Mouse (Mus musculus) hindbrain, embryonic 14.5 days (tissue): ENCODE results near the gene Nexn. TPM values are rescaled to one million over a fixed set of nuclear protein-coding genes. Genes with fewer than 3 reads are reported as not detected.
"Not testable (repeated sequence)": the region's sequence is repeated elsewhere in the genome, so short reads cannot be mapped to it uniquely, and the experiment has no call there.

Experiments
- ATAC-seq: fragments of 200-750 bp; cut with Nextera tagmentation; 2 replicates; pipeline ENCODE4 v1.8.0; 2017; ENCODE audit warnings: moderate number of reproducible peaks, mild to moderate bottlenecking, moderate TSS enrichment, moderate library complexity; ENCODE audit not compliant: low FRiP score
- DNase-seq: peaks from one replicate; pipeline ENCODE4 v3.0.0-alpha.2; 2015; ENCODE audit warnings: low spot score
- H3K27ac ChIP-seq: fragments of 300-500 bp; sonication (generic); 2 replicates; pipeline ENCODE4 v1.5.1; 2014; ENCODE audit warnings: mild to moderate bottlenecking, moderate library complexity
- H3K27me3 ChIP-seq: fragments of 300-500 bp; sonication (generic); 2 replicates; pipeline ENCODE4 v1.6.1; 2014; ENCODE audit warnings: mild to moderate bottlenecking, low read length, mixed read lengths; ENCODE audit not compliant: control insufficient read depth, insufficient read depth
- H3K36me3 ChIP-seq: fragments of 300-500 bp; sonication (generic); replicated peaks from 2 replicates; pipeline ENCODE4 v1.6.1; 2014; ENCODE audit not compliant: control insufficient read depth, insufficient read depth
- H3K4me1 ChIP-seq: fragments of 300-500 bp; sonication (generic); replicated peaks from 2 replicates; pipeline ENCODE4 v1.6.1; 2014; ENCODE audit warnings: antibody characterized with exemption, low read length, mixed read lengths; ENCODE audit not compliant: control insufficient read depth, insufficient read depth
- H3K4me2 ChIP-seq: fragments of 300-500 bp; sonication (generic); replicated peaks from 2 replicates; pipeline ENCODE4 v1.6.1; 2014; ENCODE audit warnings: mild to moderate bottlenecking, moderate library complexity
- H3K4me3 ChIP-seq: fragments of 300-500 bp; sonication (generic); replicated peaks from 2 replicates; pipeline ENCODE4 v1.5.1; 2014; ENCODE audit warnings: mild to moderate bottlenecking, low read length
- H3K9ac ChIP-seq: fragments of 300-500 bp; sonication (generic); 2 replicates; pipeline ENCODE4 v1.6.1; 2014
- H3K9me3 ChIP-seq: fragments of 300-500 bp; sonication (generic); 2 replicates; pipeline ENCODE4 v1.6.1; 2016; ENCODE audit warnings: low read length; ENCODE audit not compliant: control insufficient read depth
- WGBS: fragments of 180-500 bp; shearing (Covaris S2); extraction: QIAGEN DNeasy Blood & Tissue Kit; methylation state at CpG from one replicate; pipeline ENCODE4 v1.1.7; 2014; 5-methylcytosine and 5-hydroxymethylcytosine counted together
- polyA plus RNA-seq: library from polyadenylated mRNA; unstranded; fragments of >200 nt; fragmentation: Nextera tagmentation; extraction: Ambion mirVana; gene quantifications from 2 replicates; pipeline ENCODE4 v1.2.1, GENCODE M21; 2014

Nexn gene
- 0.33 and 1.8 TPM in 2 replicates for polyA plus RNA-seq

DNA sequence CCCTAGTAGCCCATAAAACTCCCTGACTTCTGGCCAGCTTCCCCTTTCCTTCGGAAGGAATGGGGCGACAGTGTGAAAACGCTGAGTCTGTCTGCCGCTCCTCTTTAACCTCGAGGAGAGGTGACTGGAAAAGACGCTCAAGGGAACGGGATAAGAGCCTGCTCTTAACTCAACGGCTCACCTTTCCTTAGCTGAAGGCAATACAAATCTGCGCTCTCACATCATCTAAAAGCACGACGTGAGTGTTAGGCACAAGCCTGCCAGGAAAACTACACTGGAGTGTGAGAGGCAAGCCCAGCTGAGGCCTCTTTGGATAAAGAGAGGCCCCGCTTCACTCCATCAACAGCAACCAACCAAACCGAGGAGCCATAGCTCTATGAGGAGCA is at the start of gene Nexn:
Nexn (minus strand) TSS at position 315 of the 386 bp plus-strand sequence.
- peak within 1 kb of the TSS; percentile 51 for H3K4me3 ChIP-seq
- peak within 1 kb of the TSS; percentile 100 for H3K4me2 ChIP-seq
- DNase-seq = no peak
- no peak within 1 kb of the TSS for H3K27ac ChIP-seq
- H3K27me3 ChIP-seq = peaks cover 29% of the 10 kb centered on the region
- no peaks in the 10 kb centered on the region for H3K36me3 ChIP-seq
- ATAC-seq = no peak; the same call in 1 of the 2 replicates
- H3K4me1 ChIP-seq = peaks cover 7% of the 10 kb centered on the region; the same call in 1 of the 2 replicates
- no peaks in the 10 kb centered on the region for H3K9me3 ChIP-seq
- H3K9ac ChIP-seq = peak within 1 kb of the TSS; percentile 67
- WGBS = 3% methylated on average over 13 of the region's 13 CpGs

GRCm38 (mm10) chr3:152315613-152316012 is 49.5 kb upstream of the Nexn start:
- DNase-seq (peak; percentile 72), ATAC-seq (peak; percentile 69; the same call in 1 of the 2 replicates)
- Histone ChIP-seq H3K27ac (no peak overlapping the region), H3K9me3 (no peaks in the 10 kb centered on the region), H3K9ac (no peak overlapping the region), H3K4me1 (no peaks in the 10 kb centered on the region), H3K36me3 (peaks cover 30% of the 10 kb centered on the region), H3K27me3 (no peaks in the 10 kb centered on the region), H3K4me2 (no peak overlapping the region), H3K4me3 (no peak overlapping the region)
- 12% methylated on average over 7 of the region's 7 CpGs for WGBS

DNA sequence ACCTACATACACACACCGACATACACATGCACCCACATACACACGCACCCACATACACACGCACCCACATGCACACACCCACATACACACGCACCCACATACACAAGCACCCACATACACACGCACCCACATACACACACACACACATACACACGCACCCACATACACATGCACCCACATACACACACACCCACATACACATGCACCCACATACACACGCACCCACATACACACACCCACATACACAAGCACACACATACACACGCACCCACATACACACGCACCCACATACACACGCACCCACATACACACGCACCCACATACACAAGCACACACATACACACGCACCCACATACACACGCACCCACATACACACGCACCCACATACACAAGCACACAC is 48.5 kb upstream of the Nexn start:
- H3K27ac ChIP-seq, ATAC-seq, H3K27me3 ChIP-seq, H3K4me2 ChIP-seq, H3K4me1 ChIP-seq, H3K9me3 ChIP-seq, H3K9ac ChIP-seq, H3K4me3 ChIP-seq, DNase-seq: not testable (repeated sequence)
- 81% methylated on average over 14 of the region's 14 CpGs for WGBS
- H3K36me3 ChIP-seq = peaks cover 33% of the 10 kb centered on the region

DNA sequence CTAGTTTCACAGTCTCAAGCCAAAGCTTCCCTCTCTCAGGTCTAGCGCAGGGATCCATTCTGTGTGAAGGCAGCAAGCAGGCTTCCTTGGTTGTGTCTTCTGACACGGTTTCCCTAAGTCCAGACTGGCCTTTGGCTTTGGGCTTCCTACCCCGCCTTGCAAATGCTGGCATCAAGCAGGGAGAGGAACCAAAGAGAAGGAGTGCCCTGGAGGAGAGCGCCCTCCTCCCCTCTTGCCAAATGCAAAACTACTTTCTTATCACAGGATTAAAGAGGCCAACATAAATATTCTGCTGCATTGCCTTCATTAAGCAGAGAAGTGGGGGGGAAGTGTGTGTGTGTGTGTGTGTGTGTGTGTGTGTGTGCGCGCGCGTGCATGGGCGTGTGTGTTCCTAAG is 43.1 kb upstream of the Nexn start:
- Histone ChIP-seq H3K9me3 (no peaks in the 10 kb centered on the region), H3K27me3 (no peaks in the 10 kb centered on the region), H3K9ac (no peak overlapping the region), H3K36me3 (peaks cover 53% of the 10 kb centered on the region), H3K27ac (no peak overlapping the region), H3K4me3 (no peak overlapping the region), H3K4me2 (no peak overlapping the region), H3K4me1 (no peaks in the 10 kb centered on the region)
- 96% methylated on average over 9 of the region's 9 CpGs for WGBS
- ATAC-seq (no peak), DNase-seq (no peak)

DNA sequence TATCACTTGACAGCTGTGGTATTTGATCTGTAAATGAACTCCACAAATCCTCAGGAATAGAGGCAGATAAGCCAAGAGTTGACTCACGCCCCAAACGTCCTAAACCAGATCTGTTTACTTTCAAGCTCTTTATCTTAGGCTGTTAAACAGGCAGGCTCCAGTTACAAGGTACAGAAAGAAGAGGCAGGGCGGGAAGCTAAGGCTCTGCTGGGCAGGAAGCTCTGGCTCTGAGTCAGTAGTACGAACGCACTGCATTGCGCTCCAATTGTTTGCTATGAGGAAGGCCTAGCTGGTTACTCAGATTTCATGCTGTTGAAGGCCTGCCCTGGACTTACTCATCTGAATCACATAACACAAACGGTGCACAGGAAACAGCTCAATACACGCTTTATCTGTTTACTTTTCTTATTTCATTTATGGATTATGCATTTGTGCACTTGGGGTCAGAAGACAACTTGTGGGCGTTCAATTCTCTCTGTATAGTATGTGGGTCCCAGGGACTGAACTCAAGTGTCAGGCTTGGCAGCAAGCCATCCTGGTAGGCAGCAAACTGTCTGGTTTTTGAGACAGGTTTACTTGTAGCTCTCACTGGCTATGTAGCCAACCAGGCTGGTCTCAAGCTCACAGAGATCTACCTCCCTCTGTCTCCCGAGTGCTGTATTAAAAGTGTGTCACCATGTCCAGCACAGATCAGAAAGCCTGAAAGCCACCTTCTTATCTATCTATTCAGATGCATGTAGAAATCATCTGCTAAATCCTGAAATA is 42.5 kb upstream of the Nexn start:
- DNase-seq = no peak
- H3K9me3 ChIP-seq = no peaks in the 10 kb centered on the region
- ATAC-seq = no peak
- no peak overlapping the region for H3K4me2 ChIP-seq
- no peaks in the 10 kb centered on the region for H3K4me1 ChIP-seq
- H3K9ac ChIP-seq = no peak overlapping the region
- peaks cover 53% of the 10 kb centered on the region for H3K36me3 ChIP-seq
- no peak overlapping the region for H3K4me3 ChIP-seq
- 79% methylated on average over 10 of the region's 10 CpGs for WGBS
- no peaks in the 10 kb centered on the region for H3K27me3 ChIP-seq
- H3K27ac ChIP-seq = no peak overlapping the region

DNA sequence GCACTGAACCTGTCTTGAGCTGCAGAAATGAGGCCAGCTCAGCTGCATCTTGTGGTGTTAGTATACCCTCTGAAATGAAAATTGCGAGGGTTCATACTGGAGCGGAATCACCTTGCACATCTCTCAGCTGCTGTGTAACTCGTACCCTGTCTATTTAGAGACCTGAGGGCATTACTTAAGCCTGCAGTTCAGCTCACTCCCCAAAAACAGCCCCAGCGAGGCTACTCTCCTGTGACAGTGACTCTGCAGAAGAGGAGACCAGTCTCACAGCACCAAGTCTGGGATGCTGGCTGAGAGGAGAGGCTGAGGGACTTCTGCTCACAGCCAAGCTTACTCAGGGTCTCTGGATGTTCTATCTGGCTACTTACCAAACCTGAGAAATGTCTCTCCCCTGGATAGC is 39.8 kb upstream of the Nexn start:
- Histone ChIP-seq H3K27me3 (no peaks in the 10 kb centered on the region), H3K27ac (no peak overlapping the region), H3K4me3 (no peak overlapping the region), H3K4me2 (no peak overlapping the region), H3K9ac (no peak overlapping the region), H3K9me3 (no peaks in the 10 kb centered on the region), H3K4me1 (no peaks in the 10 kb centered on the region), H3K36me3 (peaks cover 61% of the 10 kb centered on the region)
- no peak for DNase-seq
- 91% methylated on average over 4 of the region's 4 CpGs for WGBS
- ATAC-seq = no peak

DNA sequence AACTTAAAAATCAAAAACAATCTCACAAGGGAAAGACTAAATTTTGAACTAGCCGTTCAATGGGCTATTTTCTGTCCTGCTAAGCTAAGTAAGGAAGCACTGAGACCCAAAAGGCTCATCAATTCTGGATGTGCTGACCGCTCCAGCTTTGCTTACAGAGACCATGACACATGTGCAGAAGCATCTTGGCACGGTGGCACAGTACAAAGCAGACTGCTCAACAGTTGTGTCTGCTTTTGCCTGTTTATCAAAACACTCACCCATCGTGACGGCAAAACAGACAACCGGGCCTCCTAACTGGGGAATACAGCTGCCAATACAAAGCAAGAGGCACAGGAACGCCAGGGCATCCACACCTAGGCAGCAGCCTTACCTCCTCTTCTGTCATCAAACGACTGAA is 38.9 kb upstream of the Nexn start:
- WGBS = 92% methylated on average over 8 of the region's 8 CpGs
- DNase-seq (no peak), ATAC-seq (no peak)
- Histone ChIP-seq H3K9me3 (no peaks in the 10 kb centered on the region), H3K27me3 (no peaks in the 10 kb centered on the region), H3K27ac (no peak overlapping the region), H3K36me3 (peaks cover 68% of the 10 kb centered on the region), H3K4me2 (no peak overlapping the region), H3K4me1 (no peaks in the 10 kb centered on the region), H3K9ac (no peak overlapping the region), H3K4me3 (no peak overlapping the region)

DNA sequence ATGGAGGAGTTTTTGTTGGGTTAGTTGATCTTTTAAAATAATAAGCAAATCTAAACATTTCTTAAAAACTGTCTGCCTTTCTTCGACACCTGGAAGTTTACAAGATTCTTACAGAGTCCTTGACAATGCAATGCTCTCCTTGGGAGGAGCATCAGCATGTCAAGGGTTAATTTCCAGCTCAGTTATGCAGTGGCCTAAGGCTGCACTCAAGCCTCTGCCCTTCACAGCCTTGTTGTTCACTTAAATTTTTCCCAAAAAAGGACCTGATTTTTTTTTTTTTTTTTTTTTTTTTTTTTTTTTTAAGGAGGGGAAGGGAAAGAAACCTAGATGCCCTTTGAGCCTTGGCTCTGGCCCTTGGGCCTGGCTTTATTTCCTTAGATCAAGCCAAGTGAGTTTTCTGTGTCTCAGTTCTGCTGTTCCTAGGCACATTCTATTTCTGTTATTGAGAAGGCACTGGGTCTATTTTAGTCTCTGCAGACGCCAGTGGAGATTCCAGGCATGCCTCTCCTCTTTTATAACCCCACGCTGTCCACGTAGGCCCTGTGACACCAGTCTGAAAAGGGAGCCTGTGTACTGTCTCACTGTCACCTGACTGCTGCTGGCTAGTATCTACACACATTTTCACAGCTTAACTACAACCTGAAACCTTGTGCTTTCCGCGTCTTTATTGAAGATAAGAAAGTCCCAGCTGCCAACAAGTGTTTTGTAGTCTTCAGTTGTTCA is 38.1 kb upstream of the Nexn start:
- Histone ChIP-seq H3K9ac (no peak overlapping the region), H3K4me3 (no peak overlapping the region), H3K9me3 (no peaks in the 10 kb centered on the region), H3K27me3 (no peaks in the 10 kb centered on the region), H3K36me3 (peaks cover 68% of the 10 kb centered on the region), H3K4me1 (no peaks in the 10 kb centered on the region), H3K4me2 (no peak overlapping the region), H3K27ac (no peak overlapping the region)
- DNase-seq (no peak), ATAC-seq (no peak)
- WGBS = 66% methylated on average over 6 of the region's 6 CpGs

DNA sequence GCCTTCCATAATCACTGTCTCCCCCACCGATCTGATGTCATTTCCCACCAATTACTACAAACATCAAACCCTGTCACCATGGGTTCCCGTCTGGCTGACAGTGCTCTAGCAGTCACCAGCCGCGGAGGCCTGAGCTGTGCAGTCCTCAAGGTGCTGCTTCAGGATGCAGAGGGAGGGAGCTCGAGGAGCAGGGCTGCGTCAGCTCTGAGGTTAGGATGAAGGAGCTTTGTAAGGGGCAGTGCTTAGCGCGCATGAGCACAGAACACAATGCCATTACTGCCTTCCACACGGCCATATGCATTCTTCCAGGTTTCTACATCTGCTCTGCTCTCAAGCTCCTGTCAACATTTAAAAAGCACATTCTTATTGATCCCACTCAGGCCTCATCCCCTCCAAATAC is 36.8 kb upstream of the Nexn start:
- no peak overlapping the region for H3K9ac ChIP-seq
- no peaks in the 10 kb centered on the region for H3K4me1 ChIP-seq
- DNase-seq (no peak), ATAC-seq (no peak)
- H3K36me3 ChIP-seq = peaks cover 63% of the 10 kb centered on the region
- H3K9me3 ChIP-seq = no peaks in the 10 kb centered on the region
- no peaks in the 10 kb centered on the region for H3K27me3 ChIP-seq
- 72% methylated on average over 9 of the region's 9 CpGs for WGBS
- no peak overlapping the region for H3K4me2 ChIP-seq
- H3K27ac ChIP-seq = no peak overlapping the region
- no peak overlapping the region for H3K4me3 ChIP-seq
